Mouse (Mus musculus): ENCODE measurements around the gene Pde4d. TPM values are rescaled to one million over a fixed set of nuclear protein-coding genes. Genes with fewer than 3 reads are reported as not detected.

Gene Pde4d
- polyA plus RNA-seq, 1 experiment from 2014 or later, result 16.7 TPM

GRCm38 (mm10) chr13:109242456-109243050 is 792.8 kb downstream of the Pde4d start:
- no peaks in the 10 kb centered on the region for H3K4me1 ChIP-seq
- no peak for ATAC-seq (replicated peaks; ENCODE audit: low FRiP score)
- H3K4me3 ChIP-seq (replicated peaks), result no peak overlapping the region
- no peaks in the 10 kb centered on the region for H3K36me3 ChIP-seq
- H3K9me3 ChIP-seq (replicated peaks), result no peaks in the 10 kb centered on the region
- no peak overlapping the region for H3K4me2 ChIP-seq
- 77% methylated on average over 9 of the region's 9 CpGs for WGBS
- H3K27ac ChIP-seq, result no peak overlapping the region
- no peaks in the 10 kb centered on the region for H3K27me3 ChIP-seq
- no peak overlapping the region for H3K9ac ChIP-seq

- H3K4me3 ChIP-seq (replicated peaks), result no peak overlapping the region
- H3K9me3 ChIP-seq (replicated peaks), result no peaks in the 10 kb centered on the region
- 73% methylated on average over 3 of the region's 3 CpGs for WGBS
- no peak overlapping the region for H3K4me2 ChIP-seq
- H3K9ac ChIP-seq, result no peak overlapping the region
- H3K36me3 ChIP-seq, result no peaks in the 10 kb centered on the region
- no peaks in the 10 kb centered on the region for H3K27me3 ChIP-seq
- ATAC-seq (replicated peaks; ENCODE audit: low FRiP score), result no peak
- H3K4me1 ChIP-seq, result no peaks in the 10 kb centered on the region
- H3K27ac ChIP-seq, result no peak overlapping the region
Observed at GRCm38 (mm10) chr13:109243160-109243559, 793.4 kb downstream of the Pde4d start.

GRCm38 (mm10) chr13:109247061-109247460 is 797.3 kb downstream of the Pde4d start:
- H3K36me3 ChIP-seq, result no peaks in the 10 kb centered on the region
- 88% methylated on average over 4 of the region's 4 CpGs for WGBS
- no peak for ATAC-seq (replicated peaks; ENCODE audit: low FRiP score)

GRCm38 (mm10) chr13:109249315-109249714 is 799.6 kb downstream of the Pde4d start:
- no peaks in the 10 kb centered on the region for H3K4me1 ChIP-seq
- H3K9me3 ChIP-seq (replicated peaks), result no peaks in the 10 kb centered on the region
- H3K9ac ChIP-seq, result no peak overlapping the region
- no peaks in the 10 kb centered on the region for H3K27me3 ChIP-seq
- H3K27ac ChIP-seq, result no peak overlapping the region
- ATAC-seq (replicated peaks; ENCODE audit: low FRiP score), result no peak
- no peaks in the 10 kb centered on the region for H3K36me3 ChIP-seq
- H3K4me2 ChIP-seq, result no peak overlapping the region
- no peak overlapping the region for H3K4me3 ChIP-seq (replicated peaks)

More at GRCm38 (mm10) chr13:109247061-109247460, 797.3 kb downstream of the Pde4d start:
- Histone ChIP-seq H3K4me2 (no peak overlapping the region), H3K4me1 (no peaks in the 10 kb centered on the region), H3K4me3 (replicated peaks) (no peak overlapping the region), H3K27ac (no peak overlapping the region), H3K27me3 (no peaks in the 10 kb centered on the region), H3K9me3 (replicated peaks) (no peaks in the 10 kb centered on the region), H3K9ac (no peak overlapping the region)

GRCm38 (mm10) chr13:109255634-109256033 is 805.9 kb downstream of the Pde4d start:
- H3K27me3 ChIP-seq, result no peaks in the 10 kb centered on the region
- 45% methylated on average over 4 of the region's 4 CpGs for WGBS
- H3K4me3 ChIP-seq (replicated peaks), result no peak overlapping the region
- H3K9me3 ChIP-seq (replicated peaks), result no peaks in the 10 kb centered on the region
- H3K4me2 ChIP-seq, result no peak overlapping the region
- no peaks in the 10 kb centered on the region for H3K36me3 ChIP-seq
- H3K9ac ChIP-seq, result no peak overlapping the region
- peaks cover 4% of the 10 kb centered on the region for H3K4me1 ChIP-seq
- H3K27ac ChIP-seq, result no peak overlapping the region
- no peak for ATAC-seq (replicated peaks; ENCODE audit: low FRiP score)

GRCm38 (mm10) chr13:109260220-109260795 is 810.6 kb downstream of the Pde4d start:
- Histone ChIP-seq H3K4me1 (peaks cover 17% of the 10 kb centered on the region), H3K27ac (peak overlapping the region; percentile 84), H3K9me3 (replicated peaks) (no peaks in the 10 kb centered on the region), H3K27me3 (no peaks in the 10 kb centered on the region), H3K4me3 (replicated peaks) (peak overlapping the region; percentile 54), H3K4me2 (peak overlapping the region; percentile 87), H3K9ac (peak overlapping the region; percentile 53), H3K36me3 (no peaks in the 10 kb centered on the region)
- ATAC-seq (replicated peaks; ENCODE audit: low FRiP score), result peak; percentile 93
- under 1% methylated on average over 23 of the region's 23 CpGs for WGBS

- Histone ChIP-seq H3K4me1 (peaks cover 17% of the 10 kb centered on the region), H3K9ac (peak overlapping the region; percentile 53), H3K9me3 (replicated peaks) (no peaks in the 10 kb centered on the region), H3K36me3 (no peaks in the 10 kb centered on the region), H3K4me2 (peak overlapping the region; percentile 87), H3K4me3 (replicated peaks) (peak overlapping the region; percentile 54), H3K27me3 (no peaks in the 10 kb centered on the region), H3K27ac (peak overlapping the region; percentile 84)
- peak; percentile 82 for ATAC-seq (replicated peaks; ENCODE audit: low FRiP score)
- WGBS, result 2% methylated on average over 17 of the region's 17 CpGs
Observed at GRCm38 (mm10) chr13:109260796-109261516, 811.2 kb downstream of the Pde4d start.

- H3K4me2 ChIP-seq, result peak overlapping the region; percentile 87
- H3K9me3 ChIP-seq (replicated peaks), result no peaks in the 10 kb centered on the region
- 46% methylated on average over 5 of the region's 5 CpGs for WGBS
- H3K9ac ChIP-seq, result no peak overlapping the region
- H3K4me1 ChIP-seq, result peaks cover 17% of the 10 kb centered on the region
- H3K36me3 ChIP-seq, result no peaks in the 10 kb centered on the region
- 0 out of 2 replicates have a peak overlapping the region, but pooled peaks have one; percentile 63 for H3K27ac ChIP-seq
- no peaks in the 10 kb centered on the region for H3K27me3 ChIP-seq
- no peak for ATAC-seq (replicated peaks; ENCODE audit: low FRiP score)
- H3K4me3 ChIP-seq (replicated peaks), result peak overlapping the region; percentile 54
Observed at GRCm38 (mm10) chr13:109261642-109262220, 812.0 kb downstream of the Pde4d start.

GRCm38 (mm10) chr13:109262501-109262900 is 812.8 kb downstream of the Pde4d start:
- peak overlapping the region; percentile 63 for H3K27ac ChIP-seq
- no peak for ATAC-seq (replicated peaks; ENCODE audit: low FRiP score)

GRCm38 (mm10) chr13:109263833-109264232 is 814.1 kb downstream of the Pde4d start:
- no peaks in the 10 kb centered on the region for H3K9me3 ChIP-seq (replicated peaks)
- no peak for ATAC-seq (replicated peaks; ENCODE audit: low FRiP score)
- H3K4me3 ChIP-seq (replicated peaks), result no peak overlapping the region
- H3K9ac ChIP-seq, result no peak overlapping the region
- H3K27ac ChIP-seq, result no peak overlapping the region
- no peaks in the 10 kb centered on the region for H3K27me3 ChIP-seq
- H3K4me1 ChIP-seq, result peaks cover 17% of the 10 kb centered on the region
- no peaks in the 10 kb centered on the region for H3K36me3 ChIP-seq
- H3K4me2 ChIP-seq, result no peak overlapping the region

More at GRCm38 (mm10) chr13:109262501-109262900, 812.8 kb downstream of the Pde4d start:
- Histone ChIP-seq H3K4me2 (peak overlapping the region; percentile 87), H3K4me1 (peaks cover 17% of the 10 kb centered on the region), H3K27me3 (no peaks in the 10 kb centered on the region), H3K4me3 (replicated peaks) (no peak overlapping the region; the same call in 1 of the 2 replicates), H3K9me3 (replicated peaks) (no peaks in the 10 kb centered on the region), H3K9ac (no peak overlapping the region), H3K36me3 (no peaks in the 10 kb centered on the region)
- 67% methylated on average over 5 of the region's 5 CpGs for WGBS

- no peaks in the 10 kb centered on the region for H3K4me1 ChIP-seq
- WGBS, result 55% methylated on average over 3 of the region's 3 CpGs
- no peak overlapping the region for H3K4me3 ChIP-seq (replicated peaks)
Observed at GRCm38 (mm10) chr13:109268253-109268652, 818.5 kb downstream of the Pde4d start.

More at GRCm38 (mm10) chr13:109268253-109268652, 818.5 kb downstream of the Pde4d start:
- no peaks in the 10 kb centered on the region for H3K9me3 ChIP-seq (replicated peaks)
- peak; percentile 70; the same call in 1 of the 2 replicates for ATAC-seq (replicated peaks; ENCODE audit: low FRiP score)
- no peaks in the 10 kb centered on the region for H3K27me3 ChIP-seq
- no peak overlapping the region for H3K4me2 ChIP-seq
- no peak overlapping the region for H3K27ac ChIP-seq
- H3K36me3 ChIP-seq, result no peaks in the 10 kb centered on the region
- no peak overlapping the region for H3K9ac ChIP-seq
